Mouse (Mus musculus) brain, embryonic 14.5 days (tissue): Measurements from ENCODE around the gene Ipo9.

ENCODE experiments used
- CTCF ChIP-seq: fragments of 200-500 bp; IDR thresholded peaks from 2 replicates; pipeline ENCODE4 v1.5.1; 2012; ENCODE audit warnings: inconsistent platforms, mild to moderate bottlenecking, moderate library complexity, borderline replicate concordance; ENCODE audit not compliant: insufficient read depth, insufficient read length; ENCODE audit errors: extremely low read depth
- POLR2A ChIP-seq: fragments of 200-500 bp; IDR thresholded peaks from 2 replicates; pipeline ENCODE4 v1.6.1; 2012; ENCODE audit warnings: mild to moderate bottlenecking, inconsistent platforms, borderline replicate concordance; ENCODE audit not compliant: poor library complexity, insufficient read depth, insufficient read length, severe bottlenecking; ENCODE audit errors: extremely low read depth

DNA sequence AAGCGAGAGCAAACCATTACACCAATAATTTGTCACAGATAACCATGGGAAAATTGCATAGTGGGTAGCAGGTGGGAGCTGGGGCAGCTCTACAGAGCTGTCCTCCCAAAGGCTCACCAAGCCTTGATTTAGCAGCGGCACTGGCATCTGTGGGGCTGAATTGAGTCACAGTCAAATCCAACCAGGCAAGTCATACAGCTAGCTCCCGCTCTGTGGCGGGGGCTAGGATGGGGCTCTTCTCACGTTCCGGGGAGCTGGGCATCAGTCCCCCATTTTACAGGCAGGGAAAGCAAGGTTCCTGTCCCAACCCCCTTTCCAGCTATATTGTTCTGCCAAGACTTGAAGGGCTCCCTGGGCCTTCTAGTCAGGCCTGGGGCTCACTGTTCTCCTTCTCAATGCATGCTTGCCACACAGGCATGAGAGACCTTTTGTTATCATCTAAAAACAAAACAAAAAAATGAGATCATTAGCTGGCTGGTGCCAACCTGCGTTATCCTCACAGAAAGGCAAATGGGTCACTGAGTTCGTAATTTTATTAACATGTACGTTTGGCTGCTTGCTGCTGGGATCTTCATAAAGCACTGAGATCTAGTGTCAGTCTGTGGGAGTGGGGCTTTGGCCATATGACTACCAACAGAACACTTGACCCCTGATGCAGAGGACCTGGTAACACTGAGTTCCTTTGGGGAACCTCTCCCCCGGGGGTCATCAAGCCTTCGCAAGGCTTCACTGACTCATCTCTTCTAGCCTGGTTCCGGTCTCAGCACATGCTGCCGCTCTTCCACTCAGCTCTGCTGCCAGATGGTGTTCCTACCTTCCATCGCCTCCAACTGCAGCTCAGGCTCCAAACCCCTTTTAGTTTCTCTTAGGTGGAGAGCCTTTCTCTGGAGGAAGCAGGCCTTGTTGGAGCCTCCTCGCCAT lies 50.0 kb downstream of the Ipo9 start:
- TF ChIP-seq CTCF (no peak), POLR2A (no peak)
